Mouse (Mus musculus) inflammation-experienced regulatory T-cells, adult 6 months (primary cell): ENCODE data around the gene Slc38a1. TPM values are rescaled to one million over a fixed set of nuclear protein-coding genes. Genes with fewer than 3 reads are reported as not detected.
A peak's percentile ranks its signal among the peaks of the same experiment; 100 is the strongest.
"Not testable (repeated sequence)": the region's sequence is repeated elsewhere in the genome, so short reads cannot be mapped to it uniquely, and the experiment has no call there.

Experiments
- ATAC-seq: one replicate; pipeline ENCODE4 v1.8.0; 2017
- polyA plus RNA-seq, 3 experiments: library from polyadenylated mRNA; unstranded; fragments of 100-300 nt; shearing (Covaris generic); gene quantifications; one replicate each; pipeline ENCODE4 v1.2.1; 2017

Gene Slc38a1
- polyA plus RNA-seq, 3 experiments from 2014 or later: 58.9 to 87.5 (median 79.1) TPM

- ATAC-seq: no peak
These were observed 15.0 kb upstream of the Slc38a1 start for GRCm38 (mm10) chr15:96657576-96658274.

- no peak for ATAC-seq
These were observed 12.8 kb upstream of the Slc38a1 start for GRCm38 (mm10) chr15:96655514-96655913.

GRCm38 (mm10) chr15:96654714-96655113 lies 12.0 kb upstream of the Slc38a1 start:
- peak; percentile 99 for ATAC-seq

GRCm38 (mm10) chr15:96653011-96653410 lies 10.3 kb upstream of the Slc38a1 start:
- no peak for ATAC-seq

- no peak for ATAC-seq
These were observed 9.8 kb upstream of the Slc38a1 start for GRCm38 (mm10) chr15:96652531-96652930.

GRCm38 (mm10) chr15:96647376-96647775 lies 4.7 kb upstream of the Slc38a1 start:
- ATAC-seq: no peak

GRCm38 (mm10) chr15:96641821-96642435 lies 785 bp downstream of the Slc38a1 start:
- no peak for ATAC-seq

- ATAC-seq: no peak
These were observed 1.4 kb downstream of the Slc38a1 start for GRCm38 (mm10) chr15:96641111-96641820.

GRCm38 (mm10) chr15:96640291-96640985 lies 2.3 kb downstream of the Slc38a1 start:
- ATAC-seq: peak; percentile 67

GRCm38 (mm10) chr15:96639630-96640029 lies 3.1 kb downstream of the Slc38a1 start:
- ATAC-seq: no peak

- no peak for ATAC-seq
These were observed 4.1 kb downstream of the Slc38a1 start for GRCm38 (mm10) chr15:96638656-96639055.

GRCm38 (mm10) chr15:96638173-96638572 lies 4.5 kb downstream of the Slc38a1 start:
- ATAC-seq: peak; percentile 46

GRCm38 (mm10) chr15:96634670-96635405 lies 7.9 kb downstream of the Slc38a1 start:
- no peak for ATAC-seq

GRCm38 (mm10) chr15:96632201-96632600 lies 10.5 kb downstream of the Slc38a1 start:
- ATAC-seq: no peak

GRCm38 (mm10) chr15:96631107-96631718 lies 11.5 kb downstream of the Slc38a1 start:
- ATAC-seq: no peak

GRCm38 (mm10) chr15:96628256-96628655 lies 14.5 kb downstream of the Slc38a1 start:
- no peak for ATAC-seq

- ATAC-seq: peak; percentile 10
These were observed 15.8 kb downstream of the Slc38a1 start for GRCm38 (mm10) chr15:96626871-96627270.

GRCm38 (mm10) chr15:96625012-96625411 lies 17.7 kb downstream of the Slc38a1 start:
- not testable (repeated sequence) for ATAC-seq

GRCm38 (mm10) chr15:96622376-96622775 lies 20.3 kb downstream of the Slc38a1 start:
- no peak for ATAC-seq

GRCm38 (mm10) chr15:96621686-96622085 lies 21.0 kb downstream of the Slc38a1 start:
- ATAC-seq: no peak

- ATAC-seq: no peak
These were observed 25.2 kb downstream of the Slc38a1 start for GRCm38 (mm10) chr15:96617555-96617954.

GRCm38 (mm10) chr15:96608671-96609070 lies 34.0 kb downstream of the Slc38a1 start:
- ATAC-seq: no peak
